Mouse (Mus musculus): ENCODE data around the gene Exoc3l. TPM values are rescaled to one million over a fixed set of nuclear protein-coding genes. Genes with fewer than 3 reads are reported as not detected.
"Not testable (repeated sequence)": the region's sequence is repeated elsewhere in the genome, so short reads cannot be mapped to it uniquely, and the experiment has no call there.

Exoc3l gene
- polyA plus RNA-seq, 1 experiment from 2014 or later, result 6.0 TPM

DNA sequence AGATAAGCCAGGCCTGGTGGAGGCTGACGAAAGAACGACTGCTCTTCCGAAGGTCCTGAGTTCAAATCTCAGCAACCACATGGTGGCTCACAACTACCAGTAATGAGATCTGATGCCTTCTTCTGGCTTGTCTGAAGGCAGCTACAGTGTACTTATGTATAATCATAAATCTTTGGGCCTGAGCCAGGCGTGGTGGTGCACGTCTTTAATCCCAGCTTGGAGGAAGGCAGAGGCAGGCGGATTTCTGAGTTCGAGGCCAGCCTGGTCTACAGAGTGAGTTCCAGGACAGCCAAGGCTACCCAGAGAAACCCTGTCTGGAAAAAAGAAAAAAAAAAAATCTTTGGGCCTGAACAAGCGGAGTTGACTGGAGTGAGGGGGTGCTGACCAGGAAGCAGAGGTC is 4.5 kb downstream of the Exoc3l start:
- H3K36me3 ChIP-seq (ENCODE audit: control insufficient read depth, insufficient read depth, low read length); ATAC-seq (ENCODE audit: low FRiP score); H3K9ac ChIP-seq (ENCODE audit: low read depth, low read length); H3K27ac ChIP-seq (ENCODE audit: low read depth, low read length); H3K4me3 ChIP-seq (ENCODE audit: low read depth, low read length); DNase-seq (ENCODE audit: low spot score); H3K9me3 ChIP-seq (ENCODE audit: control insufficient read depth, low read length); H3K4me2 ChIP-seq (replicated peaks; ENCODE audit: low read depth, low read length): not testable (repeated sequence)
- Histone ChIP-seq H3K4me1 (replicated peaks; ENCODE audit: control insufficient read depth, insufficient read depth, low read length) (peaks cover 16% of the 10 kb centered on the region; the same call in 1 of the 2 replicates), H3K27me3 (ENCODE audit: control insufficient read depth, insufficient read depth, low read length) (peaks cover 11% of the 10 kb centered on the region)
- WGBS, result 88% methylated on average over 8 of the region's 8 CpGs

DNA sequence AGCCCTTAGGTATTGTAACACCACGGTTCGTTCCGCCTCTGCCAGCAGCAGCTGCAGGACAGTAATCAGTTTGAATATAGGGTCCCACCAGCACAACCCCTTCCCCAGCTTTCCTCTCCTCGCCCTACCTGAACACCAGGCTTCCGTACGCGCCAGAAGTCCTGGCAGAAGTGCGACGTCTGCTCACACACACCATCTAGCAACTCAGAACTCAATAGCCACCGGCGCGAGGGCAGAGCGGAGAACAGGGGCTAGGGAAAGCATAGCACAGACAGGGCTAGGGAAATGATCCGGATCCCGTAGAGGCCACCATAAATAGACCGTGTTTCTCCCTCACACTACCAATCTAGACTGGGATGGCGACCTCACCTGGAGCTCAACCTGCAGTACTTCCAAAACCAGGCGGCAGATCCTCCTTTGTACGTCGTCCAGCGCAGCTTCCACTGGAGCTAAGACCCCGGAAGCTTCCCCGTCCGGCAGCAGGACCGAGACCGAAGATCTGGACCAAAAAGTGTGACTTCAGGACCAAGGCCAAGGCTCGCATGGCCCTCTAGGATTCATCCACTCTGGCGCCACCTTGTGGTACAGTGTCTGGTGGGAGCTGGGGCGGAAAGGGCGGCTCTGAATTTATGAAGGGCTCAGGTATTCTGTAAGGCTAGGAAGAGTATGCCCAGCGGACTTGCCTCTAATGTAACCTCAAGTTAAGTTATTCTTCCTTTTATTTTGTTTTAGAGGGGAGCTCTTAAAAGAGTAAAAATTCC is 5.2 kb downstream of the Exoc3l start:
- Histone ChIP-seq H3K27ac (ENCODE audit: low read depth, low read length) (no peak overlapping the region), H3K9ac (ENCODE audit: low read depth, low read length) (peak overlapping the region; percentile 23; the same call in 1 of the 2 replicates), H3K9me3 (ENCODE audit: control insufficient read depth, low read length) (no peaks in the 10 kb centered on the region), H3K4me2 (replicated peaks; ENCODE audit: low read depth, low read length) (peak overlapping the region; percentile 72), H3K4me1 (replicated peaks; ENCODE audit: control insufficient read depth, insufficient read depth, low read length) (peaks cover 16% of the 10 kb centered on the region; the same call in 1 of the 2 replicates), H3K4me3 (ENCODE audit: low read depth, low read length) (peak overlapping the region; percentile 51), H3K27me3 (ENCODE audit: control insufficient read depth, insufficient read depth, low read length) (peaks cover 11% of the 10 kb centered on the region), H3K36me3 (ENCODE audit: control insufficient read depth, insufficient read depth, low read length) (no peaks in the 10 kb centered on the region)
- WGBS, result 4% methylated on average over 31 of the region's 31 CpGs
- DNase-seq (ENCODE audit: low spot score) (peak; percentile 95), ATAC-seq (ENCODE audit: low FRiP score) (no peak)

DNA sequence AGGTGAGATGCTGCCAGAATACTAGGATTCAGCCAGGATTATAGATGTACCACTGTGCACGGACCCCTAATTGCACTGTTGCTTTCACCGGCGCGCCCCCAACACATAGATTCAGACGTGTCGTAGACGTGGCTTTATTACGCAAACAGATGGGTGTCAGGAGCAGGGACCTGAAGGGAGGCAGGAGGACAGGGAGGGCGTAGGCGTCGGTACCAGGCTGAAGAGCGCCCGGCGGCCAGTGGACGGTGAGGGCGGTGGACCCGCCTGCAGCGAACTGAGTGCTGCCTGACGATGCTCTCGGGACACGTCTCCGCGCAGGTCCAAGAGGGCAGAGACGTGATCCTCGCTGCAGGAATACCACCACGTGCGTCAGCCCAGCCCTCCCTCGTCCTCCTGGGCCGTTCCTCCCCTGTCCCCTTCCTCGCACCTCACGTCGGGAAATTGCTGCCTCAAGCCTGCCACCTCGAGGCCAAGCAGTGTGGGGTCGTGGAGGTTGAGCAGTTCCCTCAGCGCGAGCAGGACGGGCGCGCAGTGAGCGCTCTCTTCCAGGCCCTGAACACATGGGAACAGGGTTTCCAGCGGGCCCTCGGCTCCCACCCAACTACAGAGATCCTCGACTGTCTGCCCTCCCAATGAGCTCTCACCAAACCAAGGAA is 6.0 kb downstream of the Exoc3l start, which contains the start of gene 4931428F04Rik:
TSS of gene 4931428F04Rik (minus strand) at position 60 of the 656 bp plus-strand sequence.
- Histone ChIP-seq H3K9me3 (ENCODE audit: control insufficient read depth, low read length) (no peaks in the 10 kb centered on the region), H3K36me3 (ENCODE audit: control insufficient read depth, insufficient read depth, low read length) (no peaks in the 10 kb centered on the region), H3K27ac (ENCODE audit: low read depth, low read length) (peak within 1 kb of the TSS; percentile 89), H3K9ac (ENCODE audit: low read depth, low read length) (peak within 1 kb of the TSS; percentile 69), H3K4me3 (ENCODE audit: low read depth, low read length) (peak within 1 kb of the TSS; percentile 51), H3K4me2 (replicated peaks; ENCODE audit: low read depth, low read length) (peak within 1 kb of the TSS; percentile 72), H3K4me1 (replicated peaks; ENCODE audit: control insufficient read depth, insufficient read depth, low read length) (peaks cover 16% of the 10 kb centered on the region; the same call in 1 of the 2 replicates), H3K27me3 (ENCODE audit: control insufficient read depth, insufficient read depth, low read length) (peaks cover 11% of the 10 kb centered on the region)
- ATAC-seq (ENCODE audit: low FRiP score) (peak; percentile 38), DNase-seq (ENCODE audit: low spot score) (peak; percentile 73)
- WGBS, result 2% methylated on average over 43 of the region's 43 CpGs

DNA sequence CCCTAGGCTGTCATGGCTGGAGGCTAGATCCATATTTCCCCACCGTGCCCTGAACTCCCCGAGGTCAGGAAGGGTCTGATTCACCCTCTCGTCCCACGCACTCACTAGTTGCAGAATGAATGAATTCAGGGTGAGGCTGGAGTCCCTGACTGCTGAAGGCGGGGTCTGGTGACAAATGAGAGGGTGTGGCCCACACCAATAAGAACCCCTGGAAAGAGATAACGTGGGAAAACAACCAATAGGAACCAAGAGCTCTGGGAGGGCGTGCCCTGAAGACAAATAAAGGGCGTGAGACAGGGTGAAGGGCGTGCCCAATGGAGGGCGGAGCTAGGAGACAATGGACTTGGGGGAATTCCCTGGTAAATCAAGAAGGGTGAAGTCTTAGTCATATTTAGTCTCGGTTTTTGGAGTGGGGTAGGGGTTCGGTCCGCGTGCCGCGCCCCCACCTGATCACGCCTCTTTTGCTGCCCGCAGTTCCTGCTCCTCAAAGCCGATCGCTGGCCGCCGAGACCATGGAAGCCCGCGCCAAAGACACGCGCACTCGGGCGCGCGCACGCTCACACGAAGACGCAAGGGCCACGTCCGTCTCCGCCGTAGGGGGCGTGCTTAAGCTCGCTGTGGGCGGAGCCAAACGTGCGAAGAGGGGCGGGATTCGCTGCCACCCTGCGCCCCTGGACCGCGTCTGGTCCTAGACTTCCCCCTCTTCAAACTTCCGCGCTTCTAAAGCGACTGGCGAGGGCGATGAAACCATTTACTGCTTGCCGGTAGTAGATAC is 6.8 kb downstream of the Exoc3l start:
- Histone ChIP-seq H3K9me3 (ENCODE audit: control insufficient read depth, low read length) (no peaks in the 10 kb centered on the region), H3K4me3 (ENCODE audit: low read depth, low read length) (peak overlapping the region; percentile 51), H3K36me3 (ENCODE audit: control insufficient read depth, insufficient read depth, low read length) (no peaks in the 10 kb centered on the region), H3K9ac (ENCODE audit: low read depth, low read length) (peak overlapping the region; percentile 69), H3K27ac (ENCODE audit: low read depth, low read length) (peak overlapping the region; percentile 89), H3K4me2 (replicated peaks; ENCODE audit: low read depth, low read length) (peak overlapping the region; percentile 72), H3K27me3 (ENCODE audit: control insufficient read depth, insufficient read depth, low read length) (peaks cover 11% of the 10 kb centered on the region), H3K4me1 (replicated peaks; ENCODE audit: control insufficient read depth, insufficient read depth, low read length) (peaks cover 16% of the 10 kb centered on the region; the same call in 1 of the 2 replicates)
- under 1% methylated on average over 53 of the region's 53 CpGs for WGBS
- peak; percentile 99 for DNase-seq (ENCODE audit: low spot score)
- peak; percentile 97 for ATAC-seq (ENCODE audit: low FRiP score)

DNA sequence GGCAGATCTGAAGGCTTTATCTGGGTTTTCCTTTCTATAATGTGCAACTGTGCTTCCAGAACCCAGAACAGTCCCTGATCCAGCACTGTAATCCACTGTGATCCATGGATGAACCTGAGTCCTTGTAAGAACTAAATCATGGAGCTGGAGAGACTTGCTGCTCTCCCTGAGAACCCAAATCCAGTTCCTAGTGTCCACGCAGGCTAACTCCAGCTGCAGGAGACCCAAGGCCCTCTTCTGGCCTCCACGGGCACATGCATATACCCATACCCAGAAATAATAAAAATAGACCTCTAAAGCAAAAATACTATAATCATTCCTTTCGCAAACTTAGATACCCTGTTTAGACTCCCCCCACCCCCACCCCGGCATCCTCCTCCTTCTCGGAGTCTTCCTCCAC is 7.7 kb downstream of the Exoc3l start:
- Histone ChIP-seq H3K36me3 (ENCODE audit: control insufficient read depth, insufficient read depth, low read length) (peaks cover 1% of the 10 kb centered on the region; the same call in 1 of the 2 replicates), H3K9me3 (ENCODE audit: control insufficient read depth, low read length) (no peaks in the 10 kb centered on the region), H3K4me1 (replicated peaks; ENCODE audit: control insufficient read depth, insufficient read depth, low read length) (peaks cover 16% of the 10 kb centered on the region; the same call in 1 of the 2 replicates), H3K27ac (ENCODE audit: low read depth, low read length) (no peak overlapping the region), H3K27me3 (ENCODE audit: control insufficient read depth, insufficient read depth, low read length) (peaks cover 11% of the 10 kb centered on the region), H3K4me3 (ENCODE audit: low read depth, low read length) (peak overlapping the region; percentile 51), H3K9ac (ENCODE audit: low read depth, low read length) (peak overlapping the region; percentile 41), H3K4me2 (replicated peaks; ENCODE audit: low read depth, low read length) (peak overlapping the region; percentile 72)
- ATAC-seq (ENCODE audit: low FRiP score) (no peak), DNase-seq (ENCODE audit: low spot score) (no peak)
- 77% methylated on average over 5 of the region's 5 CpGs for WGBS

DNA sequence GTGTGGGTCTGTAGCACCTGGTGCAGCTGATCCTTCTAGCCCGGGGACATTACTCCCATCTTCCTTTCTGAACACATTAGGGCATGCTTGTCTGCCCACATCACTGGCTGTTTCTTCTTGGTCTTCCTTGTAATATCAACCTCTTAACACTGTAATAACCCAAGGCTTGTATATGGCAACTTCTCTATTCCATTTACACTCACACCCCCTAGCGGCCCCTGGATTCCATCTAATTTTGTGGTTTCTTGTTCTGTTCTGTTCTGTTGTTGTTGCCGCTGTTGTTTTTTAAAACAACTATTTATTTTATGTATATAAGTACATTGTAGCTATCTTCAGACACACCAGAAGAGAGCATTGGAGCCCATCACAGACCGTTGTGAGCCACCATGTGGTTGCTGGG is 9.0 kb downstream of the Exoc3l start:
- Histone ChIP-seq H3K36me3 (ENCODE audit: control insufficient read depth, insufficient read depth, low read length) (peaks cover 2% of the 10 kb centered on the region; the same call in 1 of the 2 replicates), H3K4me2 (replicated peaks; ENCODE audit: low read depth, low read length) (no peak overlapping the region), H3K27me3 (ENCODE audit: control insufficient read depth, insufficient read depth, low read length) (peaks cover 11% of the 10 kb centered on the region), H3K9me3 (ENCODE audit: control insufficient read depth, low read length) (no peaks in the 10 kb centered on the region), H3K27ac (ENCODE audit: low read depth, low read length) (no peak overlapping the region), H3K4me3 (ENCODE audit: low read depth, low read length) (no peak overlapping the region), H3K9ac (ENCODE audit: low read depth, low read length) (no peak overlapping the region), H3K4me1 (replicated peaks; ENCODE audit: control insufficient read depth, insufficient read depth, low read length) (peaks cover 16% of the 10 kb centered on the region; the same call in 1 of the 2 replicates)
- no peak for ATAC-seq (ENCODE audit: low FRiP score)
- DNase-seq (ENCODE audit: low spot score), result no peak
- WGBS, result 90% methylated on average over 4 of the region's 4 CpGs

DNA sequence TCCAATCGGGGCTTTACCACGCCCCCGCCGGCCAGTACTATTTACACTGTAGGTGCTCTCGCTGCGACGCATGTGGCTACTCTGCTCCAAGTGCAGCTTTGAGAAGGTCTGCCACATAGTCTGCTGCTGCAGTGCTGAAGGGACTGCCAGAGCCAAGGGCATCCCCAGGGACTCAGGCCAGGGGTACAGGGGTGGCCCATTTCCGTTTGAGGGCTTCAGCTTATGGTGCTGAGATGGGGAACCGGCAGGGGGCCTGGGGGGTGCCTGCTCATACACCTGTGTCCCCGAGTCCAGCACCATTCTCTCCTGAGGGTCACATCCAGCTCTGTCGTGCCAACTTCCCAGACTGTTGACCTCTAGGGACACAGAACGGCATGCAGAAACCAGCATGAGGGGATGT is 10.4 kb downstream of the Exoc3l start:
- Histone ChIP-seq H3K9me3 (ENCODE audit: control insufficient read depth, low read length) (no peaks in the 10 kb centered on the region), H3K4me3 (ENCODE audit: low read depth, low read length) (no peak overlapping the region), H3K27ac (ENCODE audit: low read depth, low read length) (no peak overlapping the region), H3K4me2 (replicated peaks; ENCODE audit: low read depth, low read length) (no peak overlapping the region), H3K4me1 (replicated peaks; ENCODE audit: control insufficient read depth, insufficient read depth, low read length) (peaks cover 15% of the 10 kb centered on the region; the same call in 1 of the 2 replicates), H3K27me3 (ENCODE audit: control insufficient read depth, insufficient read depth, low read length) (peaks cover 8% of the 10 kb centered on the region), H3K9ac (ENCODE audit: low read depth, low read length) (no peak overlapping the region), H3K36me3 (ENCODE audit: control insufficient read depth, insufficient read depth, low read length) (peaks cover 2% of the 10 kb centered on the region; the same call in 1 of the 2 replicates)
- 33% methylated on average over 12 of the region's 12 CpGs for WGBS
- DNase-seq (ENCODE audit: low spot score), result no peak
- no peak for ATAC-seq (ENCODE audit: low FRiP score)

DNA sequence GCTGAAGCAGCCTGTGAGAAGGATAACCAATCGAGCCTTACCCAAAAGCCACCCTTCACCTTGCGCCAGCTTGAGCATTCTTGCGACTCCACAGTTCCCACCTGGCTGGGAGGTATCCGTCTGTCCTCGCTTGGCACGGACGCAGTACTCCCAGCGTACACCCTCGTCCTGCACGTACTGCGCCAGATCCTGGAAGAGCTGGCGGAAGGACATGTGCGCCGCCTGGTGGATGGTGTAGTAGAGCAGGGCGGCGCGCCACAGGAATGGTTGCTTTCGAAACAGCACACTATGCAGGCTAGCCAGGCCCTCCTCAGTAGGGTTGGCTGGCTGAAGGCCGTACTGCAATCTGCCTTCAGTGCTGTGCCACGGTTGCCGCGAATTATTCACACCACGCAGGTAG is 12.8 kb downstream of the Exoc3l start:
- Histone ChIP-seq H3K27me3 (ENCODE audit: control insufficient read depth, insufficient read depth, low read length) (peaks cover 16% of the 10 kb centered on the region), H3K4me1 (replicated peaks; ENCODE audit: control insufficient read depth, insufficient read depth, low read length) (0 out of 2 replicates have a peak, but pooled peaks cover 1% of the 10 kb centered on the region), H3K4me3 (ENCODE audit: low read depth, low read length) (no peak overlapping the region), H3K4me2 (replicated peaks; ENCODE audit: low read depth, low read length) (no peak overlapping the region), H3K9me3 (ENCODE audit: control insufficient read depth, low read length) (no peaks in the 10 kb centered on the region), H3K9ac (ENCODE audit: low read depth, low read length) (no peak overlapping the region), H3K27ac (ENCODE audit: low read depth, low read length) (no peak overlapping the region), H3K36me3 (ENCODE audit: control insufficient read depth, insufficient read depth, low read length) (peaks cover 2% of the 10 kb centered on the region; the same call in 1 of the 2 replicates)
- ATAC-seq (ENCODE audit: low FRiP score), result peak; percentile 43; the same call in 1 of the 2 replicates
- 30% methylated on average over 23 of the region's 23 CpGs for WGBS
- DNase-seq (ENCODE audit: low spot score), result peak; percentile 71
